Comparison of ENCODE assay signal across 25 mouse cellular contexts in genomic region chr5:72960096-72960495, GRCm38 (mm10). TPM values are rescaled to one million over a fixed set of nuclear protein-coding genes. Genes with fewer than 3 reads are reported as not detected.
DNase-seq lines count a peak whose midpoint lies in the region; ATAC-seq and TF ChIP-seq lines count a peak whose summit lies in the region.
"Had no signal": no experiment of that assay in that cellular context is flagged by ENCODE, and none has a peak within 500 bp of the region (broad histone marks: within the 10 kb centered on the region; RNA-seq: fewer than 3 reads in every experiment).

No protein-coding gene starts in this region.

- no peak overlapping the region for H3K4me3 ChIP-seq in liver, adult 2 months (ENCODE audit: insufficient read depth, low read depth, low read length)
- no peak overlapping the region for H3K4me3 ChIP-seq in liver, embryonic 11.5 days (ENCODE audit: low read depth, low read length)
- no peak overlapping the region for H3K4me3 ChIP-seq in MEL (ENCODE audit: control insufficient read depth in 1 of 2, insufficient read depth in 1 of 2, low read depth in 2 of 2, low read length in 2 of 2)
- H3K4me3 ChIP-seq in embryonic facial prominence, embryonic 10.5 days: no peak overlapping the region
- H3K4me3 ChIP-seq: forebrain, embryonic 13.5 days; heart, embryonic 15.5 days; hindbrain, embryonic 10.5 days; hindbrain, embryonic 15.5 days had no signal

- WGBS in liver, adult 2 months: 77% methylated on average over 6 of the region's 6 CpGs
- 80% methylated on average over 6 of the region's 6 CpGs for WGBS in liver, embryonic 11.5 days
- 84% methylated on average over 6 of the region's 6 CpGs for WGBS in embryonic facial prominence, embryonic 10.5 days

- TF ChIP-seq EP300 in MEL (IDR thresholded peaks at IDR 0.05; ENCODE audit: low read depth in 1 of 2, low read length in 2 of 2): no peak

- H3K4me1 ChIP-seq in liver, adult 2 months (ENCODE audit: control insufficient read depth, insufficient read depth, low read length): no peaks in the 10 kb centered on the region
- no peaks in the 10 kb centered on the region for H3K4me1 ChIP-seq in liver, embryonic 11.5 days (replicated peaks; ENCODE audit: control insufficient read depth, insufficient read depth, low read length)
- peaks cover 0 to 2% of the 10 kb centered on the region in 2 experiments; a peak in 1 of 4 replicates for H3K4me1 ChIP-seq in MEL (ENCODE audit: control insufficient read depth in 1 of 2, insufficient read depth in 2 of 2, low read length in 2 of 2)
- H3K4me1 ChIP-seq in embryonic facial prominence, embryonic 10.5 days: no peaks in the 10 kb centered on the region
- H3K4me1 ChIP-seq: forebrain, embryonic 13.5 days; heart, embryonic 15.5 days; hindbrain, embryonic 10.5 days; hindbrain, embryonic 15.5 days had no signal

- no peak overlapping the region for H3K4me2 ChIP-seq in liver, embryonic 11.5 days
- H3K4me2 ChIP-seq: forebrain, embryonic 13.5 days; heart, embryonic 11.5 days; heart, embryonic 15.5 days; hindbrain, embryonic 15.5 days had no signal

- TF ChIP-seq CTCF in liver, adult 2 months (IDR thresholded peaks at IDR 0.05; ENCODE audit: low read depth, low read length): no peak
- peak in 1 of 3 experiments; percentile 22; a peak in 1 of 6 replicates for TF ChIP-seq CTCF in MEL (IDR thresholded peaks at IDR 0.05 in 2 of 3, conservative IDR thresholded peaks at IDR 0.05 in 1 of 3; ENCODE audit: control insufficient read depth in 1 of 3, insufficient read depth in 1 of 3, low read depth in 2 of 3, low read length in 3 of 3, poor library complexity in 1 of 3, severe bottlenecking in 1 of 3)

- H3K79me2 ChIP-seq in liver, adult 2 months (ENCODE audit: control insufficient read depth, insufficient read depth, low read length): no peaks in the 10 kb centered on the region; the same call in 1 of the 2 replicates
- no peaks in the 10 kb centered on the region for H3K79me2 ChIP-seq in MEL (ENCODE audit: control insufficient read depth, insufficient read depth, low read length, poor library complexity)

- no peak for ATAC-seq in liver, embryonic 11.5 days (replicated peaks; ENCODE audit: low FRiP score)
- ATAC-seq: forebrain, embryonic 13.5 days; forebrain, postnatal 0 days had no signal

- peak; percentile 12 for TF ChIP-seq RAD21 in MEL (IDR thresholded peaks at IDR 0.05; ENCODE audit: low read depth, low read length)

- no peaks in the 10 kb centered on the region for H3K27me3 ChIP-seq in liver, adult 2 months (ENCODE audit: control insufficient read depth, insufficient read depth, low read length)
- no peaks in the 10 kb centered on the region for H3K27me3 ChIP-seq in liver, embryonic 11.5 days (replicated peaks; ENCODE audit: control insufficient read depth, insufficient read depth, low read length)
- H3K27me3 ChIP-seq in MEL (ENCODE audit: control insufficient read depth in 1 of 2, insufficient read depth in 2 of 2, low read length in 2 of 2): no peaks in the 10 kb centered on the region
- no peaks in the 10 kb centered on the region for H3K27me3 ChIP-seq in embryonic facial prominence, embryonic 10.5 days (replicated peaks; ENCODE audit: low read depth, poor library complexity, severe bottlenecking)
- H3K27me3 ChIP-seq: forebrain, embryonic 13.5 days; heart, embryonic 15.5 days; hindbrain, embryonic 15.5 days had no signal

- no peak for TF ChIP-seq POLR2A in liver, adult 2 months (IDR thresholded peaks at IDR 0.05; ENCODE audit: extremely low read depth, insufficient read depth, low read length)
- no peak for TF ChIP-seq POLR2A in MEL (IDR thresholded peaks at IDR 0.05; ENCODE audit: control insufficient read depth in 1 of 2, insufficient read depth in 1 of 2, low read depth in 1 of 2, low read length in 2 of 2, poor library complexity in 1 of 2)

- peak; percentile 0 for DNase-seq in adrenal gland, postnatal 10 days
- no peak for DNase-seq in adrenal gland, adult (ENCODE audit: inconsistent age in 2 of 2, low spot score in 1 of 2)
- peak; percentile 11 for DNase-seq in kidney, adult 9 months
- no peak for DNase-seq in kidney, adult 8-10 months
- peak; percentile 28 for DNase-seq in liver, adult 2 months (ENCODE audit: extremely low read depth, low read depth, low spot score)
- DNase-seq in liver, embryonic 11.5 days (ENCODE audit: low spot score): no peak
- no peak for DNase-seq in MEL (ENCODE audit: low read depth, low spot score)
- no peak for DNase-seq in embryonic facial prominence, embryonic 10.5 days (ENCODE audit: low spot score)
- DNase-seq: adrenal gland, postnatal 14 days; cerebellum, adult 11-12 months; cerebellum, adult 9-10 months; cerebellum, postnatal 25 days; forebrain, postnatal 0 days; gastrocnemius, postnatal 36 days; heart, adult 18-20 months; heart, postnatal 14 days had no signal

- no peak overlapping the region for H3K27ac ChIP-seq in liver, adult 2 months (replicated peaks; ENCODE audit: insufficient read depth, low read depth, low read length)
- H3K27ac ChIP-seq in liver, embryonic 11.5 days (ENCODE audit: low read depth, low read length): no peak overlapping the region
- H3K27ac ChIP-seq in MEL (ENCODE audit: control insufficient read depth, low read depth, low read length): no peak overlapping the region
- no peak overlapping the region for H3K27ac ChIP-seq in embryonic facial prominence, embryonic 10.5 days (replicated peaks)
- H3K27ac ChIP-seq: forebrain, embryonic 13.5 days; heart, embryonic 15.5 days; hindbrain, embryonic 10.5 days; hindbrain, embryonic 15.5 days had no signal

- peaks cover 19% of the 10 kb centered on the region for H3K36me3 ChIP-seq in liver, adult 2 months (ENCODE audit: control insufficient read depth, insufficient read depth, low read length)
- 0 out of 2 replicates have a peak, but pooled peaks cover 5% of the 10 kb centered on the region for H3K36me3 ChIP-seq in liver, embryonic 11.5 days (ENCODE audit: control insufficient read depth, insufficient read depth, low read length)
- H3K36me3 ChIP-seq in MEL (ENCODE audit: control insufficient read depth in 1 of 2, insufficient read depth in 2 of 2, low read length in 2 of 2): peaks cover 1 to 4% of the 10 kb centered on the region in 2 experiments
- peaks cover 39% of the 10 kb centered on the region for H3K36me3 ChIP-seq in embryonic facial prominence, embryonic 10.5 days (replicated peaks)

- no peak overlapping the region for H3K9ac ChIP-seq in liver, adult 2 months (ENCODE audit: low read depth, low read length)
- no peak overlapping the region for H3K9ac ChIP-seq in liver, embryonic 11.5 days (ENCODE audit: low read depth, low read length)
- H3K9ac ChIP-seq in MEL (ENCODE audit: control insufficient read depth, low read depth, low read length, poor library complexity, severe bottlenecking): no peak overlapping the region
- H3K9ac ChIP-seq: forebrain, embryonic 13.5 days; forebrain, postnatal 0 days; heart, embryonic 15.5 days; hindbrain, embryonic 15.5 days had no signal

- no peaks in the 10 kb centered on the region for H3K9me3 ChIP-seq in liver, embryonic 11.5 days (ENCODE audit: control insufficient read depth, low read length)
- no peaks in the 10 kb centered on the region for H3K9me3 ChIP-seq in MEL (replicated peaks; ENCODE audit: insufficient read depth, low read length)
- no peaks in the 10 kb centered on the region for H3K9me3 ChIP-seq in embryonic facial prominence, embryonic 10.5 days
- H3K9me3 ChIP-seq: forebrain, embryonic 13.5 days; heart, embryonic 15.5 days; hindbrain, embryonic 10.5 days; hindbrain, embryonic 15.5 days had no signal

TF ChIP-seq in MEL, 35 proteins besides CTCF, POLR2A, EP300 and RAD21:
- no peak for TF ChIP-seq E2F4 (IDR thresholded peaks at IDR 0.05; ENCODE audit: borderline replicate concordance, low read depth, low read length)
- peak; percentile 27 for TF ChIP-seq SMC3 (IDR thresholded peaks at IDR 0.05; ENCODE audit: low read depth, low read length)
TF ChIP-seq in MEL: peak in this region for 1.

RNA-seq across cellular contexts. Expression of gene Gm10135, which starts 14.4 kb away (rescaled TPM):
- not detected for total RNA-seq in adrenal gland, postnatal 10 days (2021)
- not detected in 2 replicates for total RNA-seq in liver, adult 2 months (2014; rRNA removed)
- polyA plus RNA-seq in liver, adult 2 months (2012; rRNA removed): not detected in 2 replicates
- polyA plus RNA-seq in liver, embryonic 11.5 days (2014; fragmentation: Nextera tagmentation; extraction: Ambion mirVana): not detected in 2 replicates
- total RNA-seq in MEL (2012; rRNA removed): 1.5 TPM in 1 of 2 replicates, not detected in the other
- polyA plus RNA-seq in MEL (2012; ENCODE audit: insufficient read depth in 1 of 2, insufficient read length in 2 of 2, low read depth in 1 of 2, low replicate concordance in 2 of 2, missing spikeins in 1 of 2): 1 to 10 TPM in 1 of 2 experiments, not detected in 1; 6.0 TPM
- not detected in 2 replicates for polyA plus RNA-seq in embryonic facial prominence, embryonic 10.5 days (2016; fragmentation: Nextera tagmentation; extraction: Ambion mirVana)
- total RNA-seq: adrenal gland, postnatal 14 days; forebrain, postnatal 0 days; gastrocnemius, adult 8-10 months; gastrocnemius, postnatal 36 days; heart, adult 18-20 months; heart, postnatal 14 days had no signal
- polyA plus RNA-seq: C2C12; cortical plate, adult 2 months; embryonic facial prominence, embryonic 14.5 days; forebrain, embryonic 13.5 days; forebrain, postnatal 0 days; heart, embryonic 11.5 days; heart, embryonic 15.5 days; hindbrain, embryonic 10.5 days; hindbrain, embryonic 15.5 days had no signal

RNA-seq across cellular contexts. Expression of gene Slain2, which starts 46.0 kb away (rescaled TPM):
- 10 to 100 TPM; 56.1 to 59.8 TPM for total RNA-seq in adrenal gland, postnatal 10 days (2021)
- 12.7 and 14.0 TPM in 2 replicates for total RNA-seq in liver, adult 2 months (2014; rRNA removed)
- 10.3 and 10.7 TPM in 2 replicates for polyA plus RNA-seq in liver, adult 2 months (2012; rRNA removed)
- polyA plus RNA-seq in liver, embryonic 11.5 days (2014; fragmentation: Nextera tagmentation; extraction: Ambion mirVana): 18.1 and 20.1 TPM in 2 replicates
- 18.8 and 18.9 TPM in 2 replicates for total RNA-seq in MEL (2012; rRNA removed)
- 10 to 100 TPM; 29.9 to 42.9 TPM for polyA plus RNA-seq in MEL (2012; ENCODE audit: insufficient read depth in 1 of 2, insufficient read length in 2 of 2, low read depth in 1 of 2, low replicate concordance in 2 of 2, missing spikeins in 1 of 2)
- polyA plus RNA-seq in embryonic facial prominence, embryonic 10.5 days (2016; fragmentation: Nextera tagmentation; extraction: Ambion mirVana): 15.3 and 16.3 TPM in 2 replicates

RNA-seq across cellular contexts. Expression of gene Slc10a4, which starts 46.6 kb away (rescaled TPM):
- total RNA-seq in adrenal gland, postnatal 10 days (2021): 10 to 100 TPM; 11.1 to 14.8 TPM
- not detected in 2 replicates for total RNA-seq in liver, adult 2 months (2014; rRNA removed)
- polyA plus RNA-seq in liver, adult 2 months (2012; rRNA removed): not detected in 2 replicates
- polyA plus RNA-seq in liver, embryonic 11.5 days (2014; fragmentation: Nextera tagmentation; extraction: Ambion mirVana): 0.37 and 0.62 TPM in 2 replicates
- not detected in 2 replicates for total RNA-seq in MEL (2012; rRNA removed)
- not detected for polyA plus RNA-seq in MEL (2012; ENCODE audit: insufficient read depth in 1 of 2, insufficient read length in 2 of 2, low read depth in 1 of 2, low replicate concordance in 2 of 2, missing spikeins in 1 of 2)
- polyA plus RNA-seq in embryonic facial prominence, embryonic 10.5 days (2016; fragmentation: Nextera tagmentation; extraction: Ambion mirVana): 2.1 and 2.6 TPM in 2 replicates
- total RNA-seq: gastrocnemius, adult 8-10 months; heart, adult 18-20 months; heart, postnatal 14 days had no signal
- polyA plus RNA-seq: C2C12 had no signal

Comparison
In these comparisons a context has a peak if more than half of its experiments do, and no peak if none do; other contexts are left out.
1. DNase-seq: peak in adrenal gland, postnatal 10 days (single experiment), kidney, adult 9 months (single experiment) and liver, adult 2 months (single experiment); none in adrenal gland, adult (0 of 2), kidney, adult 8-10 months (0 of 2), liver, embryonic 11.5 days (single experiment), MEL (single experiment) and embryonic facial prominence, embryonic 10.5 days (single experiment).